Mouse (Mus musculus): ENCODE measurements around the gene Nfx1. TPM values are rescaled to one million over a fixed set of nuclear protein-coding genes. Genes with fewer than 3 reads are reported as not detected.

Gene Nfx1
- polyA plus RNA-seq, 1 experiment from 2014 or later = 110 TPM

GRCm38 (mm10) chr4:41056253-41056652, 85.5 kb downstream of the Nfx1 start:
- Histone ChIP-seq H3K4me1 (no peaks in the 10 kb centered on the region), H3K9ac (no peak overlapping the region)
- WGBS = 31% methylated on average over 1 of the region's 1 CpGs

GRCm38 (mm10) chr4:41056742-41057332, 86.1 kb downstream of the Nfx1 start:
- Histone ChIP-seq H3K36me3 (no peaks in the 10 kb centered on the region), H3K27me3 (no peaks in the 10 kb centered on the region), H3K9me3 (replicated peaks) (no peaks in the 10 kb centered on the region), H3K4me2 (replicated peaks) (no peak overlapping the region), H3K9ac (no peak overlapping the region), H3K4me3 (no peak overlapping the region), H3K27ac (no peak overlapping the region), H3K4me1 (no peaks in the 10 kb centered on the region)
- whole genome bisulfite sequencing = 65% methylated on average over 7 of the region's 7 CpGs
- ATAC-seq (ENCODE audit: low FRiP score) = no peak

More at GRCm38 (mm10) chr4:41056253-41056652, 85.5 kb downstream of the Nfx1 start:
- ATAC-seq (ENCODE audit: low FRiP score) = no peak
- no peak overlapping the region for H3K4me3 ChIP-seq
- no peaks in the 10 kb centered on the region for H3K36me3 ChIP-seq
- no peak overlapping the region for H3K4me2 ChIP-seq (replicated peaks)
- no peaks in the 10 kb centered on the region for H3K27me3 ChIP-seq
- H3K9me3 ChIP-seq (replicated peaks) = no peaks in the 10 kb centered on the region
- H3K27ac ChIP-seq = no peak overlapping the region

- 76% methylated on average over 6 of the region's 9 CpGs for WGBS
Measured at GRCm38 (mm10) chr4:41057361-41057760, 86.7 kb downstream of the Nfx1 start.

GRCm38 (mm10) chr4:41063351-41063750, 92.6 kb downstream of the Nfx1 start:
- H3K36me3 ChIP-seq = no peaks in the 10 kb centered on the region
- H3K27ac ChIP-seq = no peak overlapping the region
- no peaks in the 10 kb centered on the region for H3K4me1 ChIP-seq
- no peak overlapping the region for H3K9ac ChIP-seq
- H3K4me2 ChIP-seq (replicated peaks) = no peak overlapping the region
- no peak overlapping the region for H3K4me3 ChIP-seq
- H3K9me3 ChIP-seq (replicated peaks) = no peaks in the 10 kb centered on the region
- H3K27me3 ChIP-seq = no peaks in the 10 kb centered on the region
- 61% methylated on average over 3 of the region's 3 CpGs for WGBS
- no peak for ATAC-seq (ENCODE audit: low FRiP score)

More at GRCm38 (mm10) chr4:41057361-41057760, 86.7 kb downstream of the Nfx1 start:
- no peak overlapping the region for H3K9ac ChIP-seq
- no peak overlapping the region for H3K4me2 ChIP-seq (replicated peaks)
- no peaks in the 10 kb centered on the region for H3K36me3 ChIP-seq
- H3K27me3 ChIP-seq = no peaks in the 10 kb centered on the region
- no peak overlapping the region for H3K27ac ChIP-seq
- ATAC-seq (ENCODE audit: low FRiP score) = no peak
- H3K4me1 ChIP-seq = no peaks in the 10 kb centered on the region
- H3K4me3 ChIP-seq = no peak overlapping the region
- H3K9me3 ChIP-seq (replicated peaks) = no peaks in the 10 kb centered on the region

GRCm38 (mm10) chr4:41063894-41064673, 93.4 kb downstream of the Nfx1 start:
- ATAC-seq (ENCODE audit: low FRiP score) = no peak
- no peak overlapping the region for H3K4me2 ChIP-seq (replicated peaks)
- H3K9ac ChIP-seq = no peak overlapping the region
- H3K9me3 ChIP-seq (replicated peaks) = no peaks in the 10 kb centered on the region
- H3K4me3 ChIP-seq = no peak overlapping the region
- no peaks in the 10 kb centered on the region for H3K36me3 ChIP-seq
- H3K4me1 ChIP-seq = no peaks in the 10 kb centered on the region
- WGBS = 25% methylated on average over 16 of the region's 16 CpGs
- H3K27ac ChIP-seq = no peak overlapping the region
- H3K27me3 ChIP-seq = no peaks in the 10 kb centered on the region

- Histone ChIP-seq H3K9me3 (replicated peaks) (no peaks in the 10 kb centered on the region), H3K4me3 (no peak overlapping the region), H3K4me2 (replicated peaks) (no peak overlapping the region), H3K4me1 (no peaks in the 10 kb centered on the region), H3K27me3 (no peaks in the 10 kb centered on the region), H3K27ac (no peak overlapping the region), H3K9ac (no peak overlapping the region), H3K36me3 (no peaks in the 10 kb centered on the region)
- ATAC-seq (ENCODE audit: low FRiP score) = no peak
- WGBS = 92% methylated on average over 4 of the region's 4 CpGs
Measured at GRCm38 (mm10) chr4:41065196-41065595, 94.5 kb downstream of the Nfx1 start.

GRCm38 (mm10) chr4:41071500-41072429, 101.1 kb downstream of the Nfx1 start:
- Histone ChIP-seq H3K36me3 (no peaks in the 10 kb centered on the region), H3K4me2 (replicated peaks) (no peak overlapping the region), H3K27me3 (no peaks in the 10 kb centered on the region), H3K9ac (no peak overlapping the region), H3K4me3 (no peak overlapping the region), H3K9me3 (replicated peaks) (no peaks in the 10 kb centered on the region), H3K27ac (no peak overlapping the region), H3K4me1 (no peaks in the 10 kb centered on the region)
- 84% methylated on average over 14 of the region's 14 CpGs for WGBS
- ATAC-seq (ENCODE audit: low FRiP score) = no peak

GRCm38 (mm10) chr4:41073008-41073817, 102.5 kb downstream of the Nfx1 start:
- H3K4me3 ChIP-seq = no peak overlapping the region
- no peak for ATAC-seq (ENCODE audit: low FRiP score)
- no peaks in the 10 kb centered on the region for H3K4me1 ChIP-seq
- WGBS = 84% methylated on average over 12 of the region's 12 CpGs
- no peaks in the 10 kb centered on the region for H3K27me3 ChIP-seq
- H3K9ac ChIP-seq = no peak overlapping the region
- H3K36me3 ChIP-seq = no peaks in the 10 kb centered on the region
- H3K27ac ChIP-seq = no peak overlapping the region
- H3K4me2 ChIP-seq (replicated peaks) = no peak overlapping the region
- H3K9me3 ChIP-seq (replicated peaks) = no peaks in the 10 kb centered on the region

- no peaks in the 10 kb centered on the region for H3K4me1 ChIP-seq
- no peak overlapping the region for H3K9ac ChIP-seq
- no peak for ATAC-seq (ENCODE audit: low FRiP score)
- no peaks in the 10 kb centered on the region for H3K9me3 ChIP-seq (replicated peaks)
- H3K27me3 ChIP-seq = no peaks in the 10 kb centered on the region
- no peak overlapping the region for H3K4me2 ChIP-seq (replicated peaks)
- no peaks in the 10 kb centered on the region for H3K36me3 ChIP-seq
- no peak overlapping the region for H3K4me3 ChIP-seq
- WGBS = 80% methylated on average over 6 of the region's 6 CpGs
- no peak overlapping the region for H3K27ac ChIP-seq
Measured at GRCm38 (mm10) chr4:41074461-41074860, 103.8 kb downstream of the Nfx1 start.

All from hindbrain, embryonic 12.5 days (tissue).